Mouse (Mus musculus) olfactory bulb, adult 2 months (tissue): Measurements from ENCODE around the gene Zfp979.
"Not testable (repeated sequence)": the region's sequence is repeated elsewhere in the genome, so short reads cannot be mapped to it uniquely, and the experiment has no call there.

Experiments used
- CTCF ChIP-seq: fragments of 200-500 bp; IDR thresholded peaks from 2 replicates; pipeline ENCODE4 v1.5.1; 2012; ENCODE audit warnings: low read depth, mild to moderate bottlenecking, low read length, moderate library complexity; ENCODE audit not compliant: insufficient read depth
- POLR2A ChIP-seq: fragments of 200-500 bp; IDR thresholded peaks from 2 replicates; pipeline ENCODE4 v1.6.1; 2012; ENCODE audit warnings: mild to moderate bottlenecking, low read depth, low read length, moderate library complexity; ENCODE audit not compliant: insufficient read depth

DNA sequence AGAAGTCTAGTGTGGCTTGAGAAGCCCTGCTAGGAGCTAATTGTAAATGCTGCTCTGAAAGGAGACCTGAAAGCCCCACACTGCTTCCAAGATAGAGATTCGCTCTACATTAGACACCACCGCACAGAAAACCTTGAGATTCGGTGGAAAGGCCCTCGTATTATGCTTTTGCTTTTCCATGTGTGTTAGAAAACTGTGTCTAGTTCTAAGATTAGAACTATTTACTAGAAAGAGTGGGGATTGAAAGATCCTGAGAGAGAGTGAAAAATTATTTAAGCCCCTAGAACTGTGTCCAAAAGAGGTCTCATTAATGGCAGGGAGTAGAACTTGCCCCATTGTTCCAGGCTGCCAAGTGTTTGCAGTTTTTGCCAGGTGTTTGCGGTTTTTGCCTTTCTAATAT is 12.9 kb upstream of the Zfp979 start:
- TF ChIP-seq CTCF, POLR2A: not testable (repeated sequence)
